Mouse (Mus musculus) liver, embryonic 12.5 days (tissue): ENCODE measurements around the gene Syvn1. TPM values are rescaled to one million over a fixed set of nuclear protein-coding genes. Genes with fewer than 3 reads are reported as not detected.

ENCODE experiments used
- ATAC-seq: fragments of 200-750 bp; cut with Nextera tagmentation; 2 replicates; pipeline ENCODE4 v1.8.0; 2017; ENCODE audit warnings: moderate number of reproducible peaks, mild to moderate bottlenecking, moderate library complexity
- H3K27ac ChIP-seq: fragments of 300-500 bp; sonication (generic); 2 replicates; pipeline ENCODE4 v1.5.1; 2016; ENCODE audit warnings: mild to moderate bottlenecking
- H3K27me3 ChIP-seq: fragments of 300-500 bp; sonication (generic); replicated peaks from 2 replicates; pipeline ENCODE4 v1.6.1; 2016; ENCODE audit warnings: mild to moderate bottlenecking, moderate library complexity
- H3K36me3 ChIP-seq: fragments of 300-500 bp; sonication (generic); 2 replicates; pipeline ENCODE4 v1.6.1; 2016; ENCODE audit warnings: mild to moderate bottlenecking, moderate library complexity
- H3K4me1 ChIP-seq: fragments of 300-500 bp; sonication (generic); 2 replicates; pipeline ENCODE4 v1.6.1; 2016
- H3K4me2 ChIP-seq: fragments of 300-500 bp; sonication (generic); 2 replicates; pipeline ENCODE4 v1.6.1; 2016; ENCODE audit warnings: mild to moderate bottlenecking, moderate library complexity
- H3K4me3 ChIP-seq: fragments of 300-500 bp; sonication (generic); 2 replicates; pipeline ENCODE4 v1.5.1; 2016; ENCODE audit warnings: mild to moderate bottlenecking, moderate library complexity
- H3K9ac ChIP-seq: fragments of 300-500 bp; sonication (generic); 2 replicates; pipeline ENCODE4 v1.6.1; 2016; ENCODE audit warnings: mild to moderate bottlenecking, moderate library complexity
- H3K9me3 ChIP-seq: fragments of 300-500 bp; sonication (generic); replicated peaks from 2 replicates; pipeline ENCODE4 v1.6.1; 2016; ENCODE audit warnings: mild to moderate bottlenecking, moderate library complexity
- WGBS: fragments of 180-500 bp; shearing (Covaris S2); methylation state at CpG from one replicate; pipeline ENCODE4 v1.1.7; 2016; ENCODE audit not compliant: insufficient replicate concordance; 5-methylcytosine and 5-hydroxymethylcytosine counted together
- polyA plus RNA-seq: library from polyadenylated mRNA; unstranded; fragments of >200 nt; fragmentation: Nextera tagmentation; extraction: Ambion mirVana; gene quantifications from 2 replicates; pipeline ENCODE4 v1.2.1, GENCODE M21; 2016

The Syvn1 gene
- polyA plus RNA-seq = 17.4 and 19.4 TPM in 2 replicates

DNA sequence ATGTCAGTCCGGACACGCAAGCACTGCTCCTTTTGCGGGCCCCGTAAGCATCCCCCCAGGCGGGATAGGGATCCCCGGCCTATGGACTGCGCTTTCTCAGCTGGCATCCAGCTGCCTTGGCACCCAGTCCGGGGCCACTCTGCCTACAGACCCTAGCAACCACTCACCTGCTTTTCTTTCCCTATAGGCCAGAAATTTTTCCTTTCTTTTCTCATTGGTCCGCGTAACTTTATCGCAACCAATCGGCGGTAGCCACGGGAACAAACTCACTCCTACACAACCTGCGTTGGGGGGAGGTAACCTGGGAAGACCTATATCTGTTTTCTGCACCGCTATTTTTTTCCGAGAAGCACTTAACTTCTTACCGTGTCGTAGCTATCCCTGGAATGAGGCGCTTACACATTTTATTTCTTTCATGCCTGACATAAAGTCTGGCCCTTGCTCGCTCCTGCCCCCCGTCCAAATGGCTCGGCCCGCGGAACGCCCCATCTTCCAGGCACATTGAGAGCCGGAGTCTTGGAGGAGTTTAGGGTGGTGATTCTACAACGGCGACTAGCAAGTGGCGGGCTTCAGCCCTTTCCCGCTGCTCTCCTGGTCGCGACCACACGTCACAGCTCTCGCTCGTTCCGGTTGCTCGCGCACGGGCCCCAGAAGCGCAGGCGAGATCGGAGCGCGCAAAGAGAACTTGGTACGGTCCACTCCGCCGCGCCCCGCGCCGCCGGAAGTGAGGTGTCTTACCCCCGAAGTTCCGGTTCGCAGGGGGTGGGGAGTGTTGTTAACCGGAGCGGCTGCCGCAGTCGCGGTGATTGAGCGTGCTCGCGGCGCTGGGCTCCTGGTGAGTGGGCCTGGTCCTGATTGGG is at the start of gene Syvn1:
Gene Syvn1 (plus strand): TSS at position 283 of the 860 bp plus-strand sequence.
- Histone ChIP-seq H3K9ac (peak within 1 kb of the TSS; percentile 94), H3K27ac (peak within 1 kb of the TSS; percentile 99), H3K4me1 (peaks cover 42% of the 10 kb centered on the region), H3K27me3 (no peaks in the 10 kb centered on the region), H3K36me3 (peaks cover 41% of the 10 kb centered on the region), H3K4me3 (peak within 1 kb of the TSS; percentile 97), H3K4me2 (peak within 1 kb of the TSS; percentile 99), H3K9me3 (no peaks in the 10 kb centered on the region)
- under 1% methylated on average over 65 of the region's 65 CpGs for WGBS
- peak; percentile 88 for ATAC-seq

- no peak overlapping the region for H3K4me2 ChIP-seq
Measured at GRCm38 (mm10) chr19:5998180-5998579, 48.2 kb upstream of the Syvn1 start.

DNA sequence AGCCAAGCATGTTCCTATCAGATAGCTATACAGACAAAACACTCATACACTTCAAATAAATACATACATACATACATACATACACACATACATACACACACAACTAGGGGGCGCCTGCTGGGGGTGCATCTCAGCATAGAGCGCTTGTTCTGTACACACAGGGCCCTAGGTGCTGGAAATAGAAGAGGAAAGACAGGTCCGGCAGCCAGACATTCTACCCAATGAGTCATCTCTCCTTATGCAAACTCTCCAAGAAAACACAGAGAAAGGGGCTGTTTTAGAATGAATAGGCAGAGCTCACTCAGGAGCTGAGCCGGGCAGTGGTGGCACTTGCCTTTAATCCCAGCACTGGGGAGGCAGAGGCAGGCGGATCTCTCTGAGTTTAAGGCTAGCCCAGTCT is 46.4 kb upstream of the Syvn1 start:
- H3K36me3 ChIP-seq = peaks cover 85% of the 10 kb centered on the region

More at GRCm38 (mm10) chr19:5998180-5998579, 48.2 kb upstream of the Syvn1 start:
- Histone ChIP-seq H3K4me3 (no peak overlapping the region), H3K4me1 (no peaks in the 10 kb centered on the region), H3K9me3 (no peaks in the 10 kb centered on the region), H3K36me3 (peaks cover 90% of the 10 kb centered on the region), H3K27ac (no peak overlapping the region), H3K9ac (no peak overlapping the region), H3K27me3 (no peaks in the 10 kb centered on the region)
- ATAC-seq = no peak
- WGBS = 80% methylated on average over 3 of the region's 3 CpGs

DNA sequence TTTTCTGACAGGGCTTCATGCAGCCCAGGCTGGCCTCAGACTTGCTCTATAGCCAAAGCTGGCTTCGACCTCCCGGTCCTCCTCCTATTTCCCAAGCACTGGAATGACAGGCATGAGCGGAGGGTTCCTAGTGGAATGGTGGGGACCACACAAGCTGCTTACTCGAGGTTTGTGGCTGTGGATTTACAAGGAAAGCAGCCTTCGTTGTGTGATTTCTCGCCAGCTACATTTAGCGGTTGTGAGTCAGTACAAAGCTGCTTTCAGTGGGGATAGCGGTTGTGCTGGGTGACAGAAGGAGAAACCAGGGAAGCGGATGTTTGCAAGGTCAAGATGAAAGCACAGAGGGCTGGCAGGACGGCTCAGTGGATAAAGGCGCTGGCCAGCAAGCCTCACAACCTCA is 40.8 kb upstream of the Syvn1 start:
- H3K27me3 ChIP-seq = no peaks in the 10 kb centered on the region
- 80% methylated on average over 11 of the region's 11 CpGs for WGBS
- no peaks in the 10 kb centered on the region for H3K9me3 ChIP-seq
- H3K4me3 ChIP-seq = no peak overlapping the region
- peaks cover 85% of the 10 kb centered on the region for H3K36me3 ChIP-seq
- ATAC-seq = no peak
- H3K27ac ChIP-seq = no peak overlapping the region
- H3K9ac ChIP-seq = no peak overlapping the region
- peaks cover under 1% of the 10 kb centered on the region; the same call in 1 of the 2 replicates for H3K4me1 ChIP-seq
- H3K4me2 ChIP-seq = no peak overlapping the region

More for the DNA sequence above, 46.4 kb upstream of the Syvn1 start:
- WGBS = 81% methylated on average over 5 of the region's 5 CpGs
- Histone ChIP-seq H3K9ac (no peak overlapping the region), H3K4me1 (no peaks in the 10 kb centered on the region; the same call in 1 of the 2 replicates), H3K4me2 (no peak overlapping the region), H3K27ac (no peak overlapping the region), H3K27me3 (no peaks in the 10 kb centered on the region), H3K4me3 (no peak overlapping the region), H3K9me3 (no peaks in the 10 kb centered on the region)
- no peak for ATAC-seq

DNA sequence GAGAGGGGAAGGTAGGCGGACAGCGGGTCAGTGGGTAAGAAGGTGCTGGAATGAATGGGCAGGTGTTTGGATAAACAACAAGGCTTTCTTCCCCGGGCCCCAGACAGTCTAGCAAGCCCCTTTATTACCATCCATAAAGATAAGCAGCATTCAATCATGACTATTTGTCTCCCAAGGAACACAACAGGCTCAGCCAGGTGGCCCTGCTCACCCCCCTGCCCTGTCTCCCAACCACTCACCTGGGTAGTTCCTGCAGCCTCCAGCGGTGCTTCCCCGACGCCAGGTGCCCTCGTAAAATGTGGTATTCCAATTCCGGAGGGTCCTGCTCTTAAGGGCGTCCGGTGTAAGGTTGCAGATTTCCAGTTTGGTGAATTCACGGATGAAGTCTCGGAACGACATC is 39.4 kb upstream of the Syvn1 start:
- WGBS = 85% methylated on average over 13 of the region's 13 CpGs
- ATAC-seq = no peak
- peaks cover 88% of the 10 kb centered on the region for H3K36me3 ChIP-seq

DNA sequence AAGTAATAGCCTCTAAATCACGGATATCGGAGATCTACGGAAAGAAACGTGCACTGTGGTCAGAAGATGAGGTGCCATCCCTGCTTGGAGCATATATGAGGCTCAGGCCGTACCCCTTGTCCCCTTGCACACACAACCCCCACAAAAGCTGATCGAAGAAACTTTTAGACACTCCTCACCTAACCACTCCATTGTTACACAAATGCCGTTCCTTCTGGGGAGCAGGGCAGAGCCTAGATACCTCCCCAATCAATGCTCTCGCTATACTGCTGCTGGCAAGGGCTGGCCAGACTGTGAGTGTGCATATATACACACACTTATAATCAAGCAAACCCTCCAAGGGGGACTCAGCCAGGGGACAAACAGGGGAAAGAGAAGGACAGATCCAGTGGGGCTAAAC is 37.2 kb upstream of the Syvn1 start:
- Histone ChIP-seq H3K36me3 (peaks cover 88% of the 10 kb centered on the region), H3K4me3 (no peak overlapping the region), H3K4me2 (no peak overlapping the region), H3K9me3 (no peaks in the 10 kb centered on the region), H3K27me3 (no peaks in the 10 kb centered on the region), H3K27ac (no peak overlapping the region), H3K4me1 (peaks cover 36% of the 10 kb centered on the region), H3K9ac (no peak overlapping the region)
- no peak for ATAC-seq
- WGBS = 85% methylated on average over 8 of the region's 8 CpGs

More for the DNA sequence above, 39.4 kb upstream of the Syvn1 start:
- Histone ChIP-seq H3K9me3 (no peaks in the 10 kb centered on the region), H3K4me1 (peaks cover 15% of the 10 kb centered on the region), H3K9ac (no peak overlapping the region), H3K4me2 (no peak overlapping the region), H3K4me3 (no peak overlapping the region), H3K27me3 (no peaks in the 10 kb centered on the region), H3K27ac (no peak overlapping the region)

- H3K27ac ChIP-seq = peak overlapping the region; percentile 93
- H3K4me1 ChIP-seq = peaks cover 76% of the 10 kb centered on the region
- no peak for ATAC-seq
- no peaks in the 10 kb centered on the region for H3K27me3 ChIP-seq
- H3K4me2 ChIP-seq = peak overlapping the region; percentile 95
- peak overlapping the region; percentile 87 for H3K9ac ChIP-seq
- 79% methylated on average over 10 of the region's 10 CpGs for WGBS
- peaks cover 51% of the 10 kb centered on the region for H3K36me3 ChIP-seq
- H3K9me3 ChIP-seq = no peaks in the 10 kb centered on the region
- H3K4me3 ChIP-seq = peak overlapping the region; percentile 78
Measured at GRCm38 (mm10) chr19:6013691-6014090, 32.7 kb upstream of the Syvn1 start.

DNA sequence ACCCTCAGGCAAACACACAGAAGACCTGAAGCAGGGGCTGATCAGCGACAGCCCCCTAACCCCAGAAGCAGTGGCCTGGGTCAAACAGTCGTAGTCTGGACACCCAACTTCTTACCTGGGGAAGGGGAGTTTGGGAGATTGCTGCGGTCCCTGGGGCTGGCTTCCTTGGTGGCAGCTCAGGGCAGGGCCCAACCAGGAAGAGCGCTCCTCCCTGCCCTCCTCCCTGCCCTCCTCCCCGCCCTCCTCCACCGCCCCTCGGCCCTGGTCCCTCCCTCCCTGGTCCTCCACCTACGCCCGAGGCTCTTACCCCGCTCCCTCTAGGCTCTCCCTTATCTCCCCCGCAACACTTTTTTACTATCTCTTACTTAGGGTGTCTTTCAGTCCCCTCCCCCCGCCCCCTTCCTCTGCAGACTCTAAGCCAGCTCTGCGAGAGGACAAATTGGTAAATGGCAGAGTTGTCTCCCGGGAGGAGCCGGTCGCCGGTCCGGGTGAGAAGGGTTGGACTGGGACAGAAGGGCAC is 31.3 kb upstream of the Syvn1 start:
- peak overlapping the region; percentile 93 for H3K27ac ChIP-seq
- no peaks in the 10 kb centered on the region for H3K27me3 ChIP-seq
- peak overlapping the region; percentile 95 for H3K4me2 ChIP-seq
- peak overlapping the region; percentile 87 for H3K9ac ChIP-seq
- H3K4me1 ChIP-seq = peaks cover 88% of the 10 kb centered on the region
- no peaks in the 10 kb centered on the region for H3K9me3 ChIP-seq
- H3K36me3 ChIP-seq = peaks cover 39% of the 10 kb centered on the region
- peak; percentile 95 for ATAC-seq
- WGBS = 2% methylated on average over 18 of the region's 18 CpGs
- peak overlapping the region; percentile 78 for H3K4me3 ChIP-seq

- Histone ChIP-seq H3K4me1 (peaks cover 91% of the 10 kb centered on the region), H3K4me2 (peak within 1 kb of the TSS; percentile 95), H3K27ac (peak within 1 kb of the TSS; percentile 93), H3K9me3 (no peaks in the 10 kb centered on the region), H3K4me3 (peak within 1 kb of the TSS; percentile 78), H3K27me3 (no peaks in the 10 kb centered on the region), H3K9ac (peak within 1 kb of the TSS; percentile 87), H3K36me3 (peaks cover 32% of the 10 kb centered on the region)
- ATAC-seq = peak; percentile 77
- 4% methylated on average over 40 of the region's 40 CpGs for WGBS
Measured at GRCm38 (mm10) chr19:6015511-6016315, 30.7 kb upstream of the Syvn1 start, which contains the start of gene Capn1. TSS of gene Capn1 (minus strand) at chr19:6015897.

GRCm38 (mm10) chr19:6016532-6016931 is 29.8 kb upstream of the Syvn1 start:
- Histone ChIP-seq H3K4me1 (peaks cover 83% of the 10 kb centered on the region), H3K4me2 (peak overlapping the region; percentile 95), H3K9ac (peak overlapping the region; percentile 31), H3K27ac (peak overlapping the region; percentile 93), H3K27me3 (no peaks in the 10 kb centered on the region), H3K36me3 (peaks cover 24% of the 10 kb centered on the region), H3K4me3 (peak overlapping the region; percentile 78), H3K9me3 (no peaks in the 10 kb centered on the region)
- 65% methylated on average over 7 of the region's 7 CpGs for WGBS
- no peak for ATAC-seq

GRCm38 (mm10) chr19:6018142-6019089 is 28.0 kb upstream of the Syvn1 start:
- Histone ChIP-seq H3K9me3 (no peaks in the 10 kb centered on the region), H3K4me2 (peak overlapping the region; percentile 59), H3K36me3 (peaks cover 5% of the 10 kb centered on the region), H3K27ac (peak overlapping the region; percentile 69), H3K27me3 (peaks cover 6% of the 10 kb centered on the region; the same call in 1 of the 2 replicates), H3K4me3 (peak overlapping the region; percentile 24), H3K4me1 (peaks cover 72% of the 10 kb centered on the region), H3K9ac (peak overlapping the region; percentile 29)
- peak; percentile 40 for ATAC-seq
- 20% methylated on average over 15 of the region's 15 CpGs for WGBS
